Mouse (Mus musculus) forelimb bud, embryonic 11.5 days (tissue): ENCODE data around the gene March1.
"Not testable (repeated sequence)": the region's sequence is repeated elsewhere in the genome, so short reads cannot be mapped to it uniquely, and the experiment has no call there.

Source experiments
- DNase-seq: peaks from one replicate; pipeline ENCODE4 v3.0.0-alpha.2; 2012; ENCODE audit warnings: low read depth, low spot score

March1 gene

GRCm38 (mm10) chr8:66413101-66413500 lies 795.4 kb downstream of the March1 start:
- no peak for DNase-seq

- DNase-seq, result no peak
These were observed 797.5 kb downstream of the March1 start for GRCm38 (mm10) chr8:66415234-66415633.

- DNase-seq, result not testable (repeated sequence)
These were observed 799.9 kb downstream of the March1 start for GRCm38 (mm10) chr8:66417591-66417990.

- no peak for DNase-seq
These were observed 812.9 kb downstream of the March1 start for GRCm38 (mm10) chr8:66430639-66431038.

GRCm38 (mm10) chr8:66433577-66433976 lies 815.9 kb downstream of the March1 start:
- no peak for DNase-seq

- DNase-seq, result no peak
These were observed 819.1 kb downstream of the March1 start for GRCm38 (mm10) chr8:66436804-66437203.

GRCm38 (mm10) chr8:66437929-66438328 lies 820.2 kb downstream of the March1 start:
- DNase-seq, result no peak

- DNase-seq, result no peak
These were observed 820.8 kb downstream of the March1 start for GRCm38 (mm10) chr8:66438468-66438867.

GRCm38 (mm10) chr8:66441123-66441522 lies 823.4 kb downstream of the March1 start:
- DNase-seq, result no peak

- DNase-seq, result peak; percentile 32
These were observed 825.1 kb downstream of the March1 start for GRCm38 (mm10) chr8:66442778-66443177.

GRCm38 (mm10) chr8:66444141-66444540 lies 826.4 kb downstream of the March1 start:
- no peak for DNase-seq

GRCm38 (mm10) chr8:66445351-66445750 lies 827.7 kb downstream of the March1 start:
- DNase-seq, result no peak

GRCm38 (mm10) chr8:66450691-66451090 lies 833.0 kb downstream of the March1 start:
- peak; percentile 36 for DNase-seq

- no peak for DNase-seq
These were observed 839.4 kb downstream of the March1 start for GRCm38 (mm10) chr8:66457057-66457456.

GRCm38 (mm10) chr8:66469821-66470220 lies 852.1 kb downstream of the March1 start:
- DNase-seq, result no peak

- DNase-seq, result no peak
These were observed 859.2 kb downstream of the March1 start for GRCm38 (mm10) chr8:66476880-66477279.

- DNase-seq, result peak; percentile 87
These were observed 868.5 kb downstream of the March1 start, which contains the start of gene Tma16 for GRCm38 (mm10) chr8:66486084-66486763. Gene Tma16, minus strand, starts transcription at chr8:66486530.

- no peak for DNase-seq
These were observed 870.9 kb downstream of the March1 start for GRCm38 (mm10) chr8:66488556-66488955.

- no peak for DNase-seq
These were observed 872.9 kb downstream of the March1 start for GRCm38 (mm10) chr8:66490624-66491023.

- DNase-seq, result no peak
These were observed 876.8 kb downstream of the March1 start for GRCm38 (mm10) chr8:66494496-66494895.

- DNase-seq, result peak; percentile 55
These were observed 878.0 kb downstream of the March1 start for GRCm38 (mm10) chr8:66495726-66496125.

- peak; percentile 64 for DNase-seq
These were observed 879.4 kb downstream of the March1 start for GRCm38 (mm10) chr8:66496998-66497577.

- no peak for DNase-seq
These were observed 885.7 kb downstream of the March1 start for GRCm38 (mm10) chr8:66503381-66503780.
